Mouse (Mus musculus): ENCODE results near the gene Cytip.

- no peak for TF ChIP-seq CTCF (IDR thresholded peaks at IDR 0.05; ENCODE audit: low read depth)
- no peak for TF ChIP-seq EP300 (IDR thresholded peaks at IDR 0.05; ENCODE audit: low read depth)
Observed at GRCm38 (mm10) chr2:58079849-58080248, 115.5 kb downstream of the Cytip start.

Measured in liver, embryonic 14.5 days (tissue).